Mouse (Mus musculus): ENCODE measurements around the gene Gcn1l1. TPM values are rescaled to one million over a fixed set of nuclear protein-coding genes. Genes with fewer than 3 reads are reported as not detected.

Gcn1l1 gene
- polyA plus RNA-seq, 1 experiment from 2014 or later = 35.1 TPM

- H3K9ac ChIP-seq (ENCODE audit: low read length) = no peak overlapping the region
- ATAC-seq (ENCODE audit: insufficient read depth, low FRiP score) = no peak
These were observed 63.0 kb downstream of the Gcn1l1 start for GRCm38 (mm10) chr5:115628083-115628482.

GRCm38 (mm10) chr5:115629672-115630071, 64.6 kb downstream of the Gcn1l1 start:
- Histone ChIP-seq H3K4me1 (ENCODE audit: control insufficient read depth, insufficient read depth, low read length) (peaks cover 23% of the 10 kb centered on the region), H3K9ac (ENCODE audit: low read length) (no peak overlapping the region), H3K27ac (ENCODE audit: low read length) (no peak overlapping the region), H3K4me3 (replicated peaks; ENCODE audit: low read length) (no peak overlapping the region), H3K9me3 (replicated peaks; ENCODE audit: control insufficient read depth, low read length) (no peaks in the 10 kb centered on the region), H3K4me2 (ENCODE audit: low read depth, low read length) (no peak overlapping the region), H3K36me3 (ENCODE audit: control insufficient read depth, insufficient read depth, low read length) (no peaks in the 10 kb centered on the region), H3K27me3 (ENCODE audit: control insufficient read depth, insufficient read depth, low read length) (no peaks in the 10 kb centered on the region)
- WGBS = 92% methylated on average over 4 of the region's 4 CpGs
- no peak for ATAC-seq (ENCODE audit: insufficient read depth, low FRiP score)

More at GRCm38 (mm10) chr5:115628083-115628482, 63.0 kb downstream of the Gcn1l1 start:
- no peak overlapping the region for H3K4me3 ChIP-seq (replicated peaks; ENCODE audit: low read length)
- H3K27me3 ChIP-seq (ENCODE audit: control insufficient read depth, insufficient read depth, low read length) = no peaks in the 10 kb centered on the region
- 67% methylated on average over 8 of the region's 8 CpGs for WGBS
- no peak overlapping the region for H3K4me2 ChIP-seq (ENCODE audit: low read depth, low read length)
- H3K9me3 ChIP-seq (replicated peaks; ENCODE audit: control insufficient read depth, low read length) = no peaks in the 10 kb centered on the region
- no peaks in the 10 kb centered on the region for H3K36me3 ChIP-seq (ENCODE audit: control insufficient read depth, insufficient read depth, low read length)
- H3K4me1 ChIP-seq (ENCODE audit: control insufficient read depth, insufficient read depth, low read length) = peaks cover 13% of the 10 kb centered on the region
- H3K27ac ChIP-seq (ENCODE audit: low read length) = no peak overlapping the region

GRCm38 (mm10) chr5:115630291-115630690, 65.2 kb downstream of the Gcn1l1 start:
- H3K4me3 ChIP-seq (replicated peaks; ENCODE audit: low read length) = 0 out of 2 replicates have a peak overlapping the region, but pooled peaks have one; percentile 76
- H3K4me2 ChIP-seq (ENCODE audit: low read depth, low read length) = peak overlapping the region; percentile 87
- peak overlapping the region; percentile 44; the same call in 1 of the 2 replicates for H3K9ac ChIP-seq (ENCODE audit: low read length)
- H3K27me3 ChIP-seq (ENCODE audit: control insufficient read depth, insufficient read depth, low read length) = no peaks in the 10 kb centered on the region
- H3K4me1 ChIP-seq (ENCODE audit: control insufficient read depth, insufficient read depth, low read length) = peaks cover 23% of the 10 kb centered on the region
- H3K27ac ChIP-seq (ENCODE audit: low read length) = no peak overlapping the region
- WGBS = 48% methylated on average over 5 of the region's 5 CpGs
- no peaks in the 10 kb centered on the region for H3K9me3 ChIP-seq (replicated peaks; ENCODE audit: control insufficient read depth, low read length)
- no peaks in the 10 kb centered on the region for H3K36me3 ChIP-seq (ENCODE audit: control insufficient read depth, insufficient read depth, low read length)
- no peak for ATAC-seq (ENCODE audit: insufficient read depth, low FRiP score)

- Histone ChIP-seq H3K9me3 (replicated peaks; ENCODE audit: control insufficient read depth, low read length) (no peaks in the 10 kb centered on the region), H3K9ac (ENCODE audit: low read length) (peak within 1 kb of the TSS; percentile 96), H3K27ac (ENCODE audit: low read length) (peak within 1 kb of the TSS; percentile 88), H3K27me3 (ENCODE audit: control insufficient read depth, insufficient read depth, low read length) (no peaks in the 10 kb centered on the region), H3K4me2 (ENCODE audit: low read depth, low read length) (peak within 1 kb of the TSS; percentile 87), H3K36me3 (ENCODE audit: control insufficient read depth, insufficient read depth, low read length) (no peaks in the 10 kb centered on the region), H3K4me1 (ENCODE audit: control insufficient read depth, insufficient read depth, low read length) (peaks cover 23% of the 10 kb centered on the region), H3K4me3 (replicated peaks; ENCODE audit: low read length) (peak within 1 kb of the TSS; percentile 76)
- 1% methylated on average over 62 of the region's 125 CpGs for WGBS
- peak; percentile 93 for ATAC-seq (ENCODE audit: insufficient read depth, low FRiP score)
These were observed 66.7 kb downstream of the Gcn1l1 start, which contains the start of gene Rab35 for GRCm38 (mm10) chr5:115631505-115632357. Gene Rab35 (plus strand): TSS chr5:115631908.

GRCm38 (mm10) chr5:115632358-115632714, 67.3 kb downstream of the Gcn1l1 start:
- Histone ChIP-seq H3K4me2 (ENCODE audit: low read depth, low read length) (peak overlapping the region; percentile 65), H3K4me3 (replicated peaks; ENCODE audit: low read length) (peak overlapping the region; percentile 76), H3K27ac (ENCODE audit: low read length) (peak overlapping the region; percentile 88), H3K27me3 (ENCODE audit: control insufficient read depth, insufficient read depth, low read length) (no peaks in the 10 kb centered on the region), H3K9me3 (replicated peaks; ENCODE audit: control insufficient read depth, low read length) (no peaks in the 10 kb centered on the region), H3K4me1 (ENCODE audit: control insufficient read depth, insufficient read depth, low read length) (peaks cover 23% of the 10 kb centered on the region), H3K36me3 (ENCODE audit: control insufficient read depth, insufficient read depth, low read length) (no peaks in the 10 kb centered on the region), H3K9ac (ENCODE audit: low read length) (peak overlapping the region; percentile 96)
- ATAC-seq (ENCODE audit: insufficient read depth, low FRiP score) = peak; percentile 10
- WGBS = under 1% methylated on average over 30 of the region's 30 CpGs

- ATAC-seq (ENCODE audit: insufficient read depth, low FRiP score) = no peak
- Histone ChIP-seq H3K36me3 (ENCODE audit: control insufficient read depth, insufficient read depth, low read length) (no peaks in the 10 kb centered on the region), H3K9ac (ENCODE audit: low read length) (peak overlapping the region; percentile 96), H3K27ac (ENCODE audit: low read length) (0 out of 2 replicates have a peak overlapping the region, but pooled peaks have one; percentile 10), H3K4me3 (replicated peaks; ENCODE audit: low read length) (peak overlapping the region; percentile 76), H3K4me2 (ENCODE audit: low read depth, low read length) (peak overlapping the region; percentile 65), H3K4me1 (ENCODE audit: control insufficient read depth, insufficient read depth, low read length) (peaks cover 23% of the 10 kb centered on the region), H3K27me3 (ENCODE audit: control insufficient read depth, insufficient read depth, low read length) (no peaks in the 10 kb centered on the region), H3K9me3 (replicated peaks; ENCODE audit: control insufficient read depth, low read length) (no peaks in the 10 kb centered on the region)
- WGBS = 53% methylated on average over 4 of the region's 4 CpGs
These were observed 68.0 kb downstream of the Gcn1l1 start for GRCm38 (mm10) chr5:115633060-115633459.

- H3K4me3 ChIP-seq (replicated peaks; ENCODE audit: low read length) = no peak overlapping the region
- no peak overlapping the region for H3K27ac ChIP-seq (ENCODE audit: low read length)
- 84% methylated on average over 8 of the region's 8 CpGs for WGBS
- no peaks in the 10 kb centered on the region for H3K27me3 ChIP-seq (ENCODE audit: control insufficient read depth, insufficient read depth, low read length)
- ATAC-seq (ENCODE audit: insufficient read depth, low FRiP score) = no peak
- H3K36me3 ChIP-seq (ENCODE audit: control insufficient read depth, insufficient read depth, low read length) = peaks cover 7% of the 10 kb centered on the region
- H3K4me2 ChIP-seq (ENCODE audit: low read depth, low read length) = no peak overlapping the region
- H3K9ac ChIP-seq (ENCODE audit: low read length) = no peak overlapping the region
- no peaks in the 10 kb centered on the region for H3K9me3 ChIP-seq (replicated peaks; ENCODE audit: control insufficient read depth, low read length)
- peaks cover 23% of the 10 kb centered on the region for H3K4me1 ChIP-seq (ENCODE audit: control insufficient read depth, insufficient read depth, low read length)
These were observed 69.0 kb downstream of the Gcn1l1 start for GRCm38 (mm10) chr5:115634046-115634445.

GRCm38 (mm10) chr5:115635536-115635935, 70.5 kb downstream of the Gcn1l1 start:
- Histone ChIP-seq H3K27ac (ENCODE audit: low read length) (no peak overlapping the region), H3K4me1 (ENCODE audit: control insufficient read depth, insufficient read depth, low read length) (peaks cover 21% of the 10 kb centered on the region), H3K9ac (ENCODE audit: low read length) (no peak overlapping the region), H3K4me2 (ENCODE audit: low read depth, low read length) (no peak overlapping the region), H3K4me3 (replicated peaks; ENCODE audit: low read length) (no peak overlapping the region), H3K9me3 (replicated peaks; ENCODE audit: control insufficient read depth, low read length) (no peaks in the 10 kb centered on the region), H3K27me3 (ENCODE audit: control insufficient read depth, insufficient read depth, low read length) (no peaks in the 10 kb centered on the region), H3K36me3 (ENCODE audit: control insufficient read depth, insufficient read depth, low read length) (peaks cover 15% of the 10 kb centered on the region)
- no peak for ATAC-seq (ENCODE audit: insufficient read depth, low FRiP score)
- WGBS = 71% methylated on average over 6 of the region's 6 CpGs

GRCm38 (mm10) chr5:115644192-115644591, 79.1 kb downstream of the Gcn1l1 start:
- Histone ChIP-seq H3K36me3 (ENCODE audit: control insufficient read depth, insufficient read depth, low read length) (peaks cover 23% of the 10 kb centered on the region; the same call in 1 of the 2 replicates), H3K4me3 (replicated peaks; ENCODE audit: low read length) (no peak overlapping the region), H3K9me3 (replicated peaks; ENCODE audit: control insufficient read depth, low read length) (no peaks in the 10 kb centered on the region), H3K27me3 (ENCODE audit: control insufficient read depth, insufficient read depth, low read length) (no peaks in the 10 kb centered on the region), H3K4me2 (ENCODE audit: low read depth, low read length) (no peak overlapping the region), H3K4me1 (ENCODE audit: control insufficient read depth, insufficient read depth, low read length) (no peaks in the 10 kb centered on the region), H3K27ac (ENCODE audit: low read length) (peak overlapping the region; percentile 46; the same call in 1 of the 2 replicates), H3K9ac (ENCODE audit: low read length) (no peak overlapping the region)
- WGBS = 69% methylated on average over 9 of the region's 9 CpGs
- ATAC-seq (ENCODE audit: insufficient read depth, low FRiP score) = peak; percentile 79; the same call in 1 of the 2 replicates
